Mouse (Mus musculus) gastrocnemius, postnatal 25 days (tissue): ENCODE results near the gene Aspscr1. TPM values are rescaled to one million over a fixed set of nuclear protein-coding genes. Genes with fewer than 3 reads are reported as not detected.

Source experiments
- DNase-seq: peaks from one replicate; pipeline ENCODE4 v3.0.0; 2022
- long read RNA-seq, 2 experiments: library from polyadenylated mRNA; stranded (forward); transcript quantifications; one replicate each; pipeline ENCODE4 v2.0.0; 2021
- total RNA-seq, 2 experiments: library from RNA; stranded (reverse); gene quantifications; 1 replicate in 1 of 2; 2 replicates in 1 of 2; pipeline ENCODE4 v1.2.3; 2021

The Aspscr1 gene
- total RNA-seq = 10 to 100 TPM; 25.8 to 28.8 TPM
- long read RNA-seq, experiment 1, transcript Aspscr1-201 (16 exons, 1,820 nt) = major isoform, 45 of 61 reads
- long read RNA-seq, experiment 1, partial matches to known transcripts = 2 of 61 reads
- long read RNA-seq, experiment 1, other reads (novel, unspliced or antisense) = 10 of 61 reads
- long read RNA-seq, experiment 2, transcript Aspscr1-201 (16 exons, 1,820 nt) = major isoform, 49 of 58 reads
- long read RNA-seq, experiment 2, partial matches to known transcripts = 1 of 58 reads
- long read RNA-seq, experiment 2, other reads (novel, unspliced or antisense) = 5 of 58 reads

- DNase-seq = peak; percentile 96
Observed at GRCm38 (mm10) chr11:120672687-120673593, at the start of gene Aspscr1. TSS of gene Aspscr1 (plus strand) at chr11:120672973.

- peak; percentile 63 for DNase-seq
Observed at GRCm38 (mm10) chr11:120623961-120624679, 48.7 kb upstream of the Aspscr1 start.

DNA sequence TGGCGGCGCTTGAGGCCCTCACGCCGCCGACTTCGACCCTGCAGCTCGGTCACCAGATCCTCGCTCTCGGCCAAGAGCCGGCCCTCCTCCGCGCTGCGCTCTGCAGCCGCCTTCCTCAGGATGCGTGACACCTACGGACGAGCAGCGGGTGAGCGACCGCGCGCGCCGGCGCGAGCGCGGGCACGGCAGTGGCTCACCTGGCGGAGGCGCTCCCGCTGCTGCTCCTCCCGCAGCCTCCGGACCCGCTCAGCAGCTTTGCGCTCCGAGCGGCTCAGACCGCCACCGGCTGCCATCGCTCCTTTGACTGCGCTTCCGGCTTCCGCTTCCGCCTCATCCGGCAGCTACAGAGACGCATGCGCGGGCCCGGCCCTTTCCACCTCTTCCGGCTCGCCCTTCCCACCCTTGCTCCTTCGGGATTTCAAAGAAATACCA is 48.1 kb upstream of the Aspscr1 start:
- DNase-seq = peak; percentile 82

- no peak for DNase-seq
Observed at GRCm38 (mm10) chr11:120625152-120625775, 47.5 kb upstream of the Aspscr1 start, which contains the start of gene Sirt7. TSS of gene Sirt7 (minus strand) at chr11:120625240.

GRCm38 (mm10) chr11:120626785-120627467 is 45.8 kb upstream of the Aspscr1 start:
- DNase-seq = no peak

- DNase-seq = no peak
Observed at GRCm38 (mm10) chr11:120627468-120628300, 45.1 kb upstream of the Aspscr1 start.

DNA sequence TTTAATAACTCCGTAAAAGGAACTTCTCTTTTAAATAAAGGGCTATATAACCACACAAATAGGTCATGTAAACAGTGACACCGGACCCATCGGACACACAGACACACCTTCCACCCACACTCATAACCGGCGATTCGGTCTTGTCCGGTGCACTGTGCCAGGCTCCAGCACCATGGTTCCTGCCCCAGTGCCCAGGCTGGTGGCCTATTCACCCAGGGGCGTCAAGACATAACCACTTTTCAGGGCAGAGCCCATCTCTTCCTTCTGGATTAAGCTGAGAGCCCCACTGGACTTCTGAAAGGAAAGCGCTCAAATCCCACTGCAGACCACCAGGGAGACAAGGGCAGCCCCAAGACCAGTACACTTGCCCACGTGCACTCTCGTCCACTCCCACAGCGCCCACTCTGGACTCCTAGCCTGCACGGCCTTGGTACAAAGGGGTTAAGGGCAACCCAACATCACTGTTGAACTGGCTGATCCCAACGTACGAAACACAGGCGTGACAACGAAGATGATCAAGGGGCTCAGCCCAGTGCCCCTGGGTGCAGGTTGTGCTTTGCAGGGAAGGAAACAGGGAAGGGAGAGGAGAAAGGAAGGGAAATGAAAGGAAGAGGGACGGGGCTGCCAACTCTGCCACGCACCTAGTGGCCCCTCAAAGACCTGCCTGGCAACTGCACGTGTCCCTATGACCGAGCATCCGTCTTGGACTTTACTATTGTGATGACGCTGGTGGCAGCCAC is 44.0 kb upstream of the Aspscr1 start:
- DNase-seq = peak; percentile 15

- peak; percentile 56 for DNase-seq
Observed at GRCm38 (mm10) chr11:120629341-120629730, 43.4 kb upstream of the Aspscr1 start.

- peak; percentile 72 for DNase-seq
Observed at GRCm38 (mm10) chr11:120629911-120630310, 42.9 kb upstream of the Aspscr1 start.

DNA sequence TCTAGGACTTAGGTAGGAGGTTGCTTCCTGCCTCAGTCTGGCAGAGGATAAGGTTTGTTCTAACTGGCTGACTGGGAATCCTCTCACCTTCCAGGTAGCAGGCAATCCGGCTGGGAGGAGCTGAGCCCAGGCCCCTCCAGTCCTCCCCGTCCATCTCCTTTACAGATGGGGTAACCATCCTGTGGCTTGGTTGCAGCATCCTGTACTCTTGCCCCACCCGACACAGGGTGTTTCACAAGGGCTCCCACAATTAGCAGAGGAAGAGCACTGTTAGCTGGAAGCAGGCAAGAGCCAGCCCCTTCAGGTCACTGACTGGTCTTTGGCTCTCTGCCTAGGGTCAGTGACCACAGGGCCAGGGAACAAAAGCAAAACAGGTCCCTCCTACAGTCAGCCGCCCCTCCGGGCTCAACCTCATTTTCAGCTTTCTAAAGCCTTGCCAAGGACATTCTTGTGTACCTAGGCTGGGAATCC is 42.3 kb upstream of the Aspscr1 start:
- DNase-seq = no peak

DNA sequence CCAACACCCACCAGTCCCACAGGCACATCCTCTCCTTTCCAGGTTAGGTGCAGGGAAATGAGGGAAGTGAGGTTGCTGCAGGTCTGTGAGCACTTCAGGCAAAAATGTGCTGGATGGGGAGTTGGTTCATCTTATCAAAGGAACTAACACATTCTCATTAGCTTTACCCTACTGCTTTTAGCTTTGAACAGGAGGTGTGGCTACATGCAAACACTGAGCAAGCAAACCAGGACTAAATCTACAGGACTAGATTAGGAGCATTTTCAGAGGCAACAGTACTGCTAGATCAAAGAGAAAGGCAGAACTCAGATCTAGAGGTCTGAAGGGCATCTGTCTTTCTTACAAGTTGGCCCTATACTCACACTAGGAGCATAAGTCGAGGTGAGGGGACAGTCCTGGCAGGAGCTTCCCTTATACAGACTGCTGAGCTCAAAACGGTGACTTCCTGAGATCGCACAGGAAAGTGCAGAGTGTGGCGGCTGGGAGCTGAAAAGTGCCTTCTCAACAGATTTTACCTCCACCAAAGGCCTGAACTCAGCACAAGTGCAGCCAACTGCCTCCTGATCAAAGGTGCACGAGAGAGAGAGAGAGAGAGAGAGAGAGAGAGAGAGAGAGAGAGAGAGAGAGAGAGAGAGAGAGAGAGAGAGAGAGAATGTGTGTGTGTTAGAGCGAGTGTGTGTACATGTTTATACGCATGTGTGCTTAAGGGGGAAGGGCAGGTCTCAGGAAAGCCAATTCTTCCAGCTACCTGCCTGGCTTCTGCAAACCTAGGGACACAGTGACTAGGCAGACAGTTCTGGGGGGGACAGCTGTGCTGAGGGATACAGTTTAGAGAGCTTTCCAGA is 41.7 kb upstream of the Aspscr1 start:
- DNase-seq = no peak

DNA sequence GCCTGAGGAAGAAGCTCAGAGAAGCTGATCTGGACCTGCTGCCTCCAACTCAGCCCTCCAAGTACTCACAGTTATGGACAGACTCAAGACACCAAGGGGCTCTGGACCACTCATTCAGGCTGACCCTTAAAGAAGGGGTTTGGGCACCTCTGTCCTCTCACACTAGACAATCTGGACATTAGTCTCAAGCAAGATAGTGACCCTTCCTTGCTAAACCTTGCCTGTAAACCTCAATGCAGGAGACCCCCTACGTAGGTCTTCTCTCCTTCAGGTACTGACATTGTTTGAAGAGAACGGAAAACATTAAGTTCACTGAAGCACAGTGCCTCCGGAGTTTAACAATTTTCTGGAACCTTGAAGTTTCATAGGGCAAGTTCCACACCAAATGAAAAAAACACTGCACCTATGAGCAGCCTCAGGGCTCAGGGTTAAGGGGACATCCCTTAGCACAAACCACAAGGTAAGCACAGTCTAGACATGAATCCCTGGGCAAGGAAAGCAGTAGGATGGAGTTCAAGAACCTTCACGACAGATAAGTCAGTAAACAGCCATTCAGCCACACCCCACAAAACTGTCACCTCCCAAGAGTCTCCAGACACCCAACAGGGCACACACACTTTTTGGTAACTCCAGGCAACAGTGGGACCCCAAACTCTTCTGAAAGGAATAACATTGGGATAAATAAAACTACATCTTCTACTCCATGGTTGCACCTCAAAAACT is 40.9 kb upstream of the Aspscr1 start:
- no peak for DNase-seq

DNA sequence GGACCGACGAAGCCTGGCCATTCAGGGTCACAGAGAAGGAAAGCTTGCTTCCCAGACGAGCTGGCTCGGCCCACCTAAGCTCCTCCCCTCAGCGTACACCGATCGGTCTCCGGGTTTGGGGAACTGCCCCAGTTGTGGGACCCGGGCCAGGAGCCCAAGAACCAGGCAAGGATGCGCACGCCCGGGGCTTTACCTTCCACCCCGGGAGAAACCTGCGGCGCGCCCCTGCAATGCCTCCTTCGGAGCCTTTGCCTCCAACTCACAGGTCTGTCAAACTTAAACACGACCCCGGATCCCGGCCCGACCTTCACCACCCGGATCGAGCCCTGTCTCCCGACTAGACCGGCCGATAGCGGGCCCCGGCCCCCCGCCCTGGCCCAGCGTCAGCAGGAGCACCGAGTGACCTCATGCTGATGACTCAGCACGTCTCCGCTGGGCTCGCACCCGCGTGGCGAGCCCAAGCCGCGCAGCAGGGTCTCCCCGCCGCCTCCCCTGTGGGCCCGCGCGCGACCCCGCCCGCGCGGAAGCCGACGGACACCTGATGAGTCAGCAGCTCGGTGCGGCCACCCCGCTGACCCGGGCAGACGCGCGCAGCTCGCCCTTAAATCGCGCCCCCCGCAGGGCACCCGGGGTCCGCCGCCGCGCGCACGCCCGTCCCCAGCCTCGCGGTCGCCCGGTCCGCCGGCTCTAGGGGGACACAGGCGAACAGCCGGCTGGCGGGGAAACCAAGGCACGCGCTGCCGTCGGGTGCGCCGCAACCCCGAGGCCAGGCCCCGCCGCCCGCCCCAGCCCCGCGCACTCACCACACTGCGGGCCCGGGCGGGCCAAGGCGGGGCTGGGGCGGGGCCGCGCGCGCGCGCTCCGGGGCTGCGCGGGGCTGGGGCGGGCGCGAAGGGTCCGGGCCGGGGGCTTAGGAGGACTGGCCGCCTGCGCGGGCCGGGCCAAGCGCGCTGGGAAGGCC is 39.9 kb upstream of the Aspscr1 start:
- DNase-seq = peak; percentile 79

DNA sequence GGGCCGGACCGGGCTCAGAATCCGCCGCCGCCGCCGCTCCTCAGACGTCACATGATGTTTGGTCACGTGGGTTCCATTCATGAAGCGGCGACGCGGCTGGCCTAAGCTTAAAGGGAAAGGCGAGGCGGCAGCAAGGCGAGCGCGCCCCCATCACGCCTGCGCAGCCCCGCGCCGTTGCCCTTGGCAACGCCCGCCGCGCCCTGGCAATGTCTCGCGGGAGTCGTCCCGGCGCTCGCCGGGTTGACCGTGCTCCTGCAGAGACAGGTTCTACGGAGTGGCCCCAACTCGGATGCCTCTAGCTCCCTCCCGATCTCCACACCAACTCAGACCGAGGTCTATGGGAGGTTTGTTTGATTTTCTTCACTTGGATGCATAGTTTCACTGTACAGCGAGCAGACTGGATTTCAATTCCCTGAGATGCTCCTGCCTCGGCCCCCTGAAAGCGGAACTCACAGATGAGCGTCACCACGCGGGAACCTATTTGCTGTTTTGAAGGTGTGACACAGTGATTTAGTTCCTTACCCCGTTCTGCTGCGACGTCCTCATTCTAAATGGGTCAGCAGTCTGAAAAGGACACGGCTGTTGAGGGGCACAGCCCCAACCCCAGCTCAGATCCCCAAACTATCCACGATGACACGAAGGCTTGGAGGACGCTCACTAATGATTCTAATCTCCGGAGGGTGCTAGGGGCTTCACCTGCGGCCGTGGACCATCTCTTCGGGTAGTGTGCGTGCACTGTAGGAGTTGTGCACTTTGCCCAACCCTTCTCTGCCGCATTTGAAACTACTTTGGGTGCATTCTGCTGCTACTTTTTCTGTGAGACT is 39.0 kb upstream of the Aspscr1 start, which contains the start of gene Mafg:
Gene Mafg, minus strand, starts transcription at position 81 of the 824 bp plus-strand sequence.
- peak; percentile 94 for DNase-seq

DNA sequence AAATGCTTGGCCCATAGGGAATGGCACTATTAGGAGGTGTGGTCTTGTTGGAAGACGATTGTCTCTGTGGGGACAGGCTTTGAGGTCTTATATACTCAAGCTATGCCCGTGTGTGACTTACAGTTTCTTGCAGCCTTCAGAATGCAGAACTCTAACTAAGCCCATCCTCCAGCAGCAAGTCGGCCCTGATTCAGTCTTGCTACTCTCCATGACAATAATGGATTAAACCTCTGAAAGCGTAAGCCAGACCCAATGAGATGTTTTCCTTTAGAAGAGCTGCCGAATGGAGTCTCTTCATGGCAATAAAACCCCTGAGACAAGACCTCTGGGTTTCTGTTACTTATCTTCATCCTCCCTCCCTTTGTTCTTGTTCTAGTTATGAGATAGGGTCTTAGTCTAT is 38.0 kb upstream of the Aspscr1 start:
- DNase-seq = no peak

- DNase-seq = no peak
Observed at GRCm38 (mm10) chr11:120641255-120641654, 31.5 kb upstream of the Aspscr1 start.
